Mouse (Mus musculus): ENCODE results near the gene Cenpu. TPM values are rescaled to one million over a fixed set of nuclear protein-coding genes. Genes with fewer than 3 reads are reported as not detected.
A peak's percentile ranks its signal among the peaks of the same experiment; 100 is the strongest.
"Not testable (repeated sequence)": the region's sequence is repeated elsewhere in the genome, so short reads cannot be mapped to it uniquely, and the experiment has no call there.

The Cenpu gene
- polyA plus RNA-seq, 1 experiment from 2014 or later, result 21.6 TPM

DNA sequence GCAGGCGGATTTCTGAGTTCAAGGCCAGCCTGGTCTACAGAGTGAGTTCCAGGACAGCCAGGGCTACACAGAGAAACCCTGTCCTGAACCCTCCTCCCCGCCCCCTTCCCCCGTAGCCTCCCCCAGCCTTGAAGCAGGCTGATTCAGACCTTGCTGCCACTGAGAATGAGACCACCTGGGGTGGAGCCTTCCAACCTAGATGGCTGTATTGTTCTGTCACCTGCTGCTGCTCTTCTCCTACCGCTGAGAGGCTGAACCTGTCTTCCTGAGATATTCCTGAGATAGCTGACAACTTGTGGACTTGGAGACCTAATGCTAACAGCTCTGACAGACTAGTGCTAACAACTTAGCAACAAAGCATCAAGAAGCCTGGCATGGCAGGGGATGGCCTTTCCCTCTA, 32.5 kb downstream of the Cenpu start:
- not testable (repeated sequence) for H3K9ac ChIP-seq; H3K27me3 ChIP-seq; H3K9me3 ChIP-seq (replicated peaks); H3K27ac ChIP-seq; H3K4me2 ChIP-seq; DNase-seq; H3K4me3 ChIP-seq (replicated peaks); ATAC-seq (ENCODE audit: low read depth)
- Histone ChIP-seq H3K36me3 (peaks cover 46% of the 10 kb centered on the region), H3K4me1 (replicated peaks) (peaks cover 27% of the 10 kb centered on the region)
- 70% methylated on average over 4 of the region's 4 CpGs for WGBS (ENCODE audit: insufficient replicate concordance)

DNA sequence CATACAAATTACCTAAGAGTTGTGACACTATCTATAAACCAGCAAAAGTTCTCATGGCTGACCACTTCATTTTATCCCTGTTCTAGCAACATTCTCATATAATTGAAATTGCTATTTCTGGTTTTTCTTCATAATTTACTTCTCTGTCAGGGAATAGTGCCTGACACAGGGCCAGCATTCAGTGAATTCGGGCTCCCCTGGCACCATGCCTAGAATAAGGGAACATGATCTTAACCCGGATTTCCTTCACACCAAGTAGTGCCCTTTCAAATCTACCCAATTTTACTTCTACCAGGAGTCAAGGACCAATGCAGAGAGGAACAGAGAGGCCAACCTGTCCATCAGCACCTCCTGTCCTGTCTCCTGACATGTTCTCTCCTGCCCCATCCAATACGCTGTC, 33.7 kb downstream of the Cenpu start:
- no peaks in the 10 kb centered on the region for H3K9me3 ChIP-seq (replicated peaks)

DNA sequence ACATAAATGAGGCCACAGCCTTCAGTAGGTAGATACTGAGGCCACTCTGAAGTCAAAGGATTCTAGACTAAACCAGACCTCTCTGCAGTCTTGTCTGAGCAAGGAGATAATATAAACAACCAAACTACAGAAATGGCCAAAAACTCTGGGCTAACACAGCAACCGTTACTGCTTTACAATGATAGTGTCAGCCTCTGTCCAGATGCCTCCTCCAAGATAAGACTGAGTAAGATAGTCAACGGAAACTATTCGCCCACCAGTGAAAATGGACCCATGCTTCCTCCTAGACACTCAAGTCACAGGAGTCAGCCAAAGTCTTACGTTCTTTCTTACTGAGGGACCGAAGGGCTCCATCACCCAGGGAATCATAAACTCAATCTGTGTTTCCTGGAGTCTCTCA, 36.1 kb downstream of the Cenpu start:
- peak; percentile 56 for DNase-seq
- Histone ChIP-seq H3K4me2 (peak overlapping the region; percentile 3), H3K4me3 (replicated peaks) (no peak overlapping the region), H3K36me3 (peaks cover 22% of the 10 kb centered on the region), H3K9ac (peak overlapping the region; percentile 24), H3K27me3 (no peaks in the 10 kb centered on the region), H3K4me1 (replicated peaks) (peaks cover 48% of the 10 kb centered on the region), H3K9me3 (replicated peaks) (no peaks in the 10 kb centered on the region), H3K27ac (peak overlapping the region; percentile 76)
- ATAC-seq (ENCODE audit: low read depth), result peak; percentile 82
- WGBS (ENCODE audit: insufficient replicate concordance), result 21% methylated on average over 5 of the region's 5 CpGs

More for the DNA sequence above, 33.7 kb downstream of the Cenpu start:
- 82% methylated on average over 3 of the region's 3 CpGs for WGBS (ENCODE audit: insufficient replicate concordance)
- no peak overlapping the region for H3K9ac ChIP-seq
- no peak overlapping the region for H3K4me3 ChIP-seq (replicated peaks)
- peaks cover 38% of the 10 kb centered on the region for H3K36me3 ChIP-seq
- no peak for DNase-seq
- peaks cover 34% of the 10 kb centered on the region for H3K4me1 ChIP-seq (replicated peaks)
- no peak for ATAC-seq (ENCODE audit: low read depth)
- H3K27ac ChIP-seq, result no peak overlapping the region
- no peaks in the 10 kb centered on the region for H3K27me3 ChIP-seq
- no peak overlapping the region for H3K4me2 ChIP-seq

DNA sequence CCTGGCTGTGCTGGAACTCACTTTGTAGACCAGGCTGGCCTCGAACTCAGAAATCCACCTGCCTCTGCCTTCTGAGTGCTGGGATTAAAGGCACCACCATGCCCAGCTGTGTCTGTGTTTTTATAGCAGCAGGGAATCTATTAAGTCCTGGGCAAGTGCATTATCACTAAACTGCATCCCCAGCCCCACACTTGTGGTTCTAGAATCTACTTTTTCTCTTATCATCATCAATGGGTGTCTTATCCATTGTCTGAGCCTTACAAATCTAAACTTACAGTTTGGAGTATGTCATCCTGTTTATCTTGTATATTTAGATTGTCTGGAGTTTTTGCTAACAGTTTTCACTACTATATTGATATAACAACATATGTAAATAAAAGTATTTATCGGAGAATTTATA, 36.8 kb downstream of the Cenpu start:
- Histone ChIP-seq H3K36me3 (peaks cover 29% of the 10 kb centered on the region), H3K9me3 (replicated peaks) (no peaks in the 10 kb centered on the region), H3K4me2 (no peak overlapping the region), H3K4me1 (replicated peaks) (peaks cover 52% of the 10 kb centered on the region), H3K27me3 (no peaks in the 10 kb centered on the region), H3K27ac (peak overlapping the region; percentile 63), H3K4me3 (replicated peaks) (no peak overlapping the region), H3K9ac (no peak overlapping the region)
- ATAC-seq (ENCODE audit: low read depth) (peak; percentile 66), DNase-seq (peak; percentile 40)
- WGBS (ENCODE audit: insufficient replicate concordance), result 48% methylated on average over 2 of the region's 2 CpGs

DNA sequence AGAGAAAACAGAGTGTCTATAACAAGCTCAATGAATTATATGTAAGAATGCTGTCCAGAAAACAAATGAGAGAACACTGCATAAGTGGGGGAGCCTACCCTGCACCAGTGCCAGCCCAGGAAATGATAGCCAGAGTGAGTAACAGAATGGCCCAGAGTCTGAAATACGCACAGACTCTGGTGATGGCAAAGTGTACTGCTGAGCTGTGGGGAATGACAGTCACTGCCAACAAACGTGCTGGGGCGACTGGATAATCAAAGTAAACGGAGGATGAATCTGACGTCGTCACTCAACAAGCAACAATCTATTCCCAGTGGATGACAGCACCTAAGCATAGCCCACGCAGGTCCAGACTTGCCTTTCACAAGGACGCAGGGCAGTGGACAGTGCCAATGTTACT, 41.2 kb downstream of the Cenpu start:
- Histone ChIP-seq H3K27ac (peak overlapping the region; percentile 3; the same call in 1 of the 2 replicates), H3K36me3 (peaks cover 43% of the 10 kb centered on the region), H3K27me3 (no peaks in the 10 kb centered on the region), H3K9me3 (replicated peaks) (no peaks in the 10 kb centered on the region), H3K4me3 (replicated peaks) (no peak overlapping the region), H3K4me2 (no peak overlapping the region), H3K9ac (no peak overlapping the region), H3K4me1 (replicated peaks) (peaks cover 63% of the 10 kb centered on the region)
- WGBS (ENCODE audit: insufficient replicate concordance), result 78% methylated on average over 8 of the region's 8 CpGs
- ATAC-seq (ENCODE audit: low read depth), result no peak
- DNase-seq, result no peak

DNA sequence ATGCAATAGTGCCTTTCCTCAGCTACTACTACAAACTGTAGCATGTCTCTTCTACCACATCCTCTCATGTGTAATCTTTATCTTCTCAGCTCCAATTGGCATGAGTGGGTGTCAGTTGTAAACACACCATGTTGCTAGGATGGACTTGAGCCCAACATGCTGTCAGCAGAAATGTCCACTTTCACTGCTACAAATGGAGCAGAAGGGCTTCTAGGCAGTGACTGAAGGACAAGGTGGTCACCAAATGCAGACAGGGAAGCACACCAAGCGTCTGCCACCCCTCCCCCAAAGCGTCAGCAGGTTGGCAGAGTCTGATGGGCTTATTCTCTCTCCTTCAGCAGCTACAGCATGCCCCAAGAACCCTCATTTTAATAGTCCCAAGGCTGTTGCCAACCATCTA, 41.9 kb downstream of the Cenpu start:
- H3K36me3 ChIP-seq, result peaks cover 47% of the 10 kb centered on the region
- no peak for ATAC-seq (ENCODE audit: low read depth)
- peaks cover 66% of the 10 kb centered on the region for H3K4me1 ChIP-seq (replicated peaks)
- no peak overlapping the region for H3K27ac ChIP-seq
- no peaks in the 10 kb centered on the region for H3K27me3 ChIP-seq
- no peak for DNase-seq
- H3K4me3 ChIP-seq (replicated peaks), result no peak overlapping the region
- no peak overlapping the region for H3K9ac ChIP-seq
- no peaks in the 10 kb centered on the region for H3K9me3 ChIP-seq (replicated peaks)
- H3K4me2 ChIP-seq, result no peak overlapping the region
- 64% methylated on average over 2 of the region's 2 CpGs for WGBS (ENCODE audit: insufficient replicate concordance)

DNA sequence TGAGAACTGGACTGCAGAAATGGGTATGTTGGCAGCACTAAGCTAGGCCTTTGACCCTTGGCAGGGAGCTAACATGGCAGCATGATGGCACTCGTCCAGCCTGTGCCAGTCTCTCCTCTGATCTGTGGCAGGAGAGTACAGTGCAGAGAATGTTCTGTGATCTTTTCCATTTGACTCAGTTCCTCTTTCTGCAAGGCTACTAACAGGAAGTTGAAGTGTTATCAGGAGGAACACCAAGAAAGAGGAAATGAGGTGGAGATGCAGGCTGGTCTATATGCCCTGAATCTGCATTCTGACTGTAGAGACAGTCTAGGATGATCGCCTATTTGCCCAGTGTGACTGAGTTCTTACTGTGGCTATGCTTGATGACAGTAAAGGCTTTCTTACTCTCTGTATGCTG, 43.8 kb downstream of the Cenpu start:
- Histone ChIP-seq H3K4me3 (replicated peaks) (no peak overlapping the region), H3K4me2 (no peak overlapping the region), H3K27ac (no peak overlapping the region), H3K27me3 (no peaks in the 10 kb centered on the region), H3K4me1 (replicated peaks) (peaks cover 72% of the 10 kb centered on the region), H3K9ac (no peak overlapping the region), H3K36me3 (peaks cover 41% of the 10 kb centered on the region), H3K9me3 (replicated peaks) (no peaks in the 10 kb centered on the region)
- ATAC-seq (ENCODE audit: low read depth) (no peak), DNase-seq (no peak)
- WGBS (ENCODE audit: insufficient replicate concordance), result 40% methylated on average over 2 of the region's 2 CpGs

DNA sequence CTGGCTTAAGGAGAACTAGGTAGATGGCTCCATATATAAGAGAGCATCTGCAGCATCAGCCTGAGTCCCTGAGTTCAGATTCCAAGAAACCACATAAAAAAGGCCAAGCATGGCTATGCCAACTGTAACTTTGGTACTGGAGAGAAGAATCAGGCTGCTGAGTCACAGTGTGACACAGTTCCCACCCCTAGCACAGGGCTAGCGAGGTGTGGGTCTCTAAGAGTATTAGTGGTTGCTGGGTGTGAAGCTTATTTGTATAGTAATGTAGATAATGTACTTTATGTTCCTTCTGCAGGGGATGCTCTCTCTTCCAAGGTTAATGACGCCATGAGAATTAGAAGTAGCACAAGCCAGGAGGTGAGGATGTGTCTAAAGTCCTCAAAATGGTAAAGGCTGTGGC, 44.7 kb downstream of the Cenpu start:
- peaks cover 64% of the 10 kb centered on the region for H3K4me1 ChIP-seq (replicated peaks)
- no peak overlapping the region for H3K9ac ChIP-seq
- peaks cover 37% of the 10 kb centered on the region for H3K36me3 ChIP-seq
- ATAC-seq (ENCODE audit: low read depth) (no peak), DNase-seq (no peak)
- no peak overlapping the region for H3K4me3 ChIP-seq (replicated peaks)
- no peaks in the 10 kb centered on the region for H3K9me3 ChIP-seq (replicated peaks)
- no peak overlapping the region for H3K4me2 ChIP-seq
- H3K27me3 ChIP-seq, result no peaks in the 10 kb centered on the region
- WGBS (ENCODE audit: insufficient replicate concordance), result 62% methylated on average over 2 of the region's 2 CpGs
- H3K27ac ChIP-seq, result peak overlapping the region; percentile 48

DNA sequence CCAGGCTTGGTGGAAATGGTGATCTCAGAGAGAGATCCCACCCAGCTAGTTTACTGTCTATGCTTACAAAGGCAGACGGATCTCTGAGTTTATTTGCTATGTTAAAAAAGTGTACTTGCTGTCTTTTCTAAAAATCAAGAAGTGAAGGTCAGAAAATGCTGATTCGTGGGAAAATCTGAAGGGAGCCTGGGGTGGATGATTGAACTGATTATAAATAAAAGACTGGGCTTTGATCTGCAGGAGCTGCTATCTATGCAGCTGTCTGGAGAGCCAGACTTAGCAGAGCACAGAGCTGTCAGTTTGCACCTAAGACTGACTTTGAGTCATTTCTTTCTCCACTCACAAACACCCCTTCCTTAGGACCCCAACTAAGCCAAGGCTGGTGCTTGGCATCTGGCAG, 45.6 kb downstream of the Cenpu start:
- Histone ChIP-seq H3K27ac (no peak overlapping the region), H3K27me3 (no peaks in the 10 kb centered on the region), H3K4me2 (no peak overlapping the region), H3K4me1 (replicated peaks) (peaks cover 59% of the 10 kb centered on the region), H3K9me3 (replicated peaks) (no peaks in the 10 kb centered on the region), H3K36me3 (peaks cover 37% of the 10 kb centered on the region), H3K9ac (no peak overlapping the region), H3K4me3 (replicated peaks) (no peak overlapping the region)
- WGBS (ENCODE audit: insufficient replicate concordance), result 39% methylated on average over 2 of the region's 2 CpGs
- DNase-seq, result no peak
- no peak for ATAC-seq (ENCODE audit: low read depth)

DNA sequence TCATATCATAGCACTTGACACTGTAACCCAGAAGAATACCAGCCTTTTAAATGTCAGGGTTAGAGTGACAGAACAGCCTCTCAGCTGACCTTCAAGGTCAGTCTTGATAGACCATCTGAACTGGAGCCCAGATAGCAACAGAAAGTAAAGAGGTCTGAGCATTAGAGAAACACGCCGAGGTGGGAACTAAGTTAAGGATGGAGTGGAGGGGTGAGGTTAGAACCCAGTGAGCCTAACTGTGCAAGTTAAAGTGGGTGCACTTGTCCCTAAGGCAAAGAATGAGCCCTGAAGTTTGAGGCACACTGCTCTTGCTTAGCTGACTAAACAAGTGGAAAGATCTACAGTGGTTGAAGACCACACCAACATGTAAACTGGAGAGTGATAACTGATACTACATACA, 46.3 kb downstream of the Cenpu start:
- no peak overlapping the region for H3K27ac ChIP-seq
- peaks cover 56% of the 10 kb centered on the region for H3K4me1 ChIP-seq (replicated peaks)
- no peak for DNase-seq
- H3K9ac ChIP-seq, result no peak overlapping the region
- H3K27me3 ChIP-seq, result no peaks in the 10 kb centered on the region
- no peak overlapping the region for H3K4me2 ChIP-seq
- ATAC-seq (ENCODE audit: low read depth), result no peak
- 73% methylated on average over 2 of the region's 2 CpGs for WGBS (ENCODE audit: insufficient replicate concordance)
- peaks cover 37% of the 10 kb centered on the region for H3K36me3 ChIP-seq
- H3K9me3 ChIP-seq (replicated peaks), result no peaks in the 10 kb centered on the region
- no peak overlapping the region for H3K4me3 ChIP-seq (replicated peaks)

DNA sequence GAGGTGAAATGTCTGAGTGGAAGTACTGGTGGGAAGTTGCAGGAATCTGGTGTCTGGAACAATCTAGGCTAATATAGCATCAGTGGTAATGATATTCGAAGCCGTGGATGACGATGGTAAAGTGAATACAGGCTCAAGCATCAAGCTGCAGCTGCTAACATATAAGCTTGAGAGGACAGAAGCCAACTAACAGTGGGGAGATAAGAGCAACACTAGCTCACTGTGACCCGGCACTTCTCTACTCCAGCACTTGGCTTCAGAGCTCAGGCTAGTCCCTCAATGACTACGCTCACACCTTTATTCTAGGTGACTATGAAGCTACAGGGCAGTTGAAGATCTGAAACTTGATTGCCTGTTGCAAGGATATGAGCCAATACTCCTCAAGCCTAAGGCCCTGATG, 46.9 kb downstream of the Cenpu start:
- Histone ChIP-seq H3K27ac (peak overlapping the region; percentile 22), H3K4me3 (replicated peaks) (no peak overlapping the region), H3K36me3 (peaks cover 30% of the 10 kb centered on the region), H3K9me3 (replicated peaks) (no peaks in the 10 kb centered on the region), H3K4me2 (no peak overlapping the region), H3K27me3 (no peaks in the 10 kb centered on the region), H3K9ac (no peak overlapping the region), H3K4me1 (replicated peaks) (peaks cover 54% of the 10 kb centered on the region)
- WGBS (ENCODE audit: insufficient replicate concordance), result 68% methylated on average over 5 of the region's 5 CpGs
- ATAC-seq (ENCODE audit: low read depth) (peak; percentile 42), DNase-seq (no peak)

DNA sequence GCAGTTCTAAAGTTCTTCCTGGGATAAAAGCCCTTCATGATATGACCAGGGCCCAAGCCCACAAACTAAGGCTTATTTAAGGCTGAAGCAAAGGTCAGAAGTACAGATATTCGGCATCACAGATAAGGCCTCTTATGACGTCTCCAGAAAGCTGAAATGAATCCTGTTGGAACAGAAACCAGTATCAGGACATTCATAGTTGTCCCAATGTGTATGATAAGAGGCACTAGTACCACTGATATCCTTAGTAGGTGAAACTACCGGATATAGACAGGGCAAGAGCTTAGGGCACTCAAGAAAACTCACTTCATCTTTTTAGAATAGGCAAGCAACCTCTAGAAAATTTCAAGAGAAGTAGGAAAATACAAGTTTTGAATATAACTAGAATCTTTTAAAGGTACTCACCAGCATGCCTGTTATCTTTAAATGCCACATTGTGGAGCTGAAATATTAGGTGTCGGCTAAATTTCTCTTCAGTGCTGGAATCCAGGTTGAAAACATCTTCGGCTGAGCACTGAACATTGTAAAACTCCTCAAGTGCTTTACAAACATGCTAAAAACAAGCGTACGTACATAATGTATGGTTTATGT, 47.6 kb downstream of the Cenpu start:
- no peak for DNase-seq
- no peak overlapping the region for H3K4me2 ChIP-seq
- H3K4me3 ChIP-seq (replicated peaks), result no peak overlapping the region
- H3K36me3 ChIP-seq, result peaks cover 27% of the 10 kb centered on the region
- WGBS (ENCODE audit: insufficient replicate concordance), result 41% methylated on average over 7 of the region's 7 CpGs
- peaks cover 51% of the 10 kb centered on the region for H3K4me1 ChIP-seq (replicated peaks)
- no peaks in the 10 kb centered on the region for H3K27me3 ChIP-seq
- peak overlapping the region; percentile 22 for H3K27ac ChIP-seq
- no peak overlapping the region for H3K9ac ChIP-seq
- peak; percentile 64 for ATAC-seq (ENCODE audit: low read depth)
- H3K9me3 ChIP-seq (replicated peaks), result no peaks in the 10 kb centered on the region

Measured in liver, embryonic 13.5 days (tissue).